Mouse (Mus musculus): ENCODE data around the gene Hpse. TPM values are rescaled to one million over a fixed set of nuclear protein-coding genes. Genes with fewer than 3 reads are reported as not detected.

The Hpse gene
- polyA plus RNA-seq, 1 experiment = 0.44 TPM

GRCm38 (mm10) chr5:100636794-100637544 lies 82.5 kb downstream of the Hpse start:
- H3K79me2 ChIP-seq (ENCODE audit: control insufficient read depth, insufficient read depth) = no peaks in the 10 kb centered on the region
- no peaks in the 10 kb centered on the region for H3K27me3 ChIP-seq (ENCODE audit: control insufficient read depth, insufficient read depth, insufficient read length)
- H3K79me3 ChIP-seq (ENCODE audit: low read depth) = no peaks in the 10 kb centered on the region
- TF ChIP-seq FOSL1 (IDR thresholded peaks at IDR 0.05; ENCODE audit: insufficient read depth, low read length, poor library complexity, severe bottlenecking) (no peak), CEBPB (IDR thresholded peaks at IDR 0.05; ENCODE audit: low read depth) (no peak), MYOD1 (IDR thresholded peaks at IDR 0.05; ENCODE audit: control insufficient read depth, insufficient read length, low read depth) (no peak), MAX (IDR thresholded peaks at IDR 0.05) (no peak), CTCF (IDR thresholded peaks at IDR 0.05; ENCODE audit: control insufficient read depth, insufficient read depth, insufficient read length) (no peak), MYOG (IDR thresholded peaks at IDR 0.05; ENCODE audit: control insufficient read depth, extremely low read depth, insufficient read length) (no peak), USF1 (IDR thresholded peaks at IDR 0.05; ENCODE audit: low read depth) (no peak)
- no peaks in the 10 kb centered on the region for H3K36me3 ChIP-seq (ENCODE audit: control insufficient read depth, insufficient read depth)
- no peak overlapping the region for H3K4me3 ChIP-seq (ENCODE audit: insufficient read depth, poor library complexity, severe bottlenecking)
- no peak overlapping the region for H3ac ChIP-seq (ENCODE audit: control insufficient read depth, insufficient read length, low read depth)

DNA sequence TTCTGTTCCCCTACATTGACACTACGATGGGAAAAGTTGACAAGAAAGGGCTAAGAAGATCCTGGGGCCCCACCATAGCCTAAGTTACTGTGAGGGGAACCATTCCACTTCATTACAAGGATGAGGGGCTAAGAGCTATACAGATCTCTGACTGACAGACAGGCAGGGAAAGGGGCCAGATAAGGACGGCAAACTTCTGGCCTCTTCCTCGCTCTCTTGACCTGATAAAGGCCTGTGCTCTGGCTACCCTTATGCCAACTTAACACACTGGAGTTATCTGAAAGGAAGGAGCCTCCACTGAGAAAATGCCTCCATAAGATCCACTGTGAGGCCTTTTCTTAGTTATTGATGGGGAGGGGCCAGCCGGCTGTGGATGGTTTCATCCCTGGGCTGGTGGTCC lies 83.6 kb downstream of the Hpse start:
- no peaks in the 10 kb centered on the region for H3K27me3 ChIP-seq (ENCODE audit: control insufficient read depth, insufficient read depth, insufficient read length)
- no peak overlapping the region for H3ac ChIP-seq (ENCODE audit: control insufficient read depth, insufficient read length, low read depth)
- TF ChIP-seq FOSL1 (IDR thresholded peaks at IDR 0.05; ENCODE audit: insufficient read depth, low read length, poor library complexity, severe bottlenecking) (no peak), CTCF (IDR thresholded peaks at IDR 0.05; ENCODE audit: control insufficient read depth, insufficient read depth, insufficient read length) (no peak), MYOD1 (IDR thresholded peaks at IDR 0.05; ENCODE audit: control insufficient read depth, insufficient read length, low read depth) (no peak), MYOG (IDR thresholded peaks at IDR 0.05; ENCODE audit: control insufficient read depth, extremely low read depth, insufficient read length) (no peak), MAX (IDR thresholded peaks at IDR 0.05) (no peak), USF1 (IDR thresholded peaks at IDR 0.05; ENCODE audit: low read depth) (no peak), CEBPB (IDR thresholded peaks at IDR 0.05; ENCODE audit: low read depth) (no peak)
- H3K79me3 ChIP-seq (ENCODE audit: low read depth) = no peaks in the 10 kb centered on the region
- no peaks in the 10 kb centered on the region for H3K79me2 ChIP-seq (ENCODE audit: control insufficient read depth, insufficient read depth)
- no peak overlapping the region for H3K4me3 ChIP-seq (ENCODE audit: insufficient read depth, poor library complexity, severe bottlenecking)
- no peaks in the 10 kb centered on the region for H3K36me3 ChIP-seq (ENCODE audit: control insufficient read depth, insufficient read depth)

DNA sequence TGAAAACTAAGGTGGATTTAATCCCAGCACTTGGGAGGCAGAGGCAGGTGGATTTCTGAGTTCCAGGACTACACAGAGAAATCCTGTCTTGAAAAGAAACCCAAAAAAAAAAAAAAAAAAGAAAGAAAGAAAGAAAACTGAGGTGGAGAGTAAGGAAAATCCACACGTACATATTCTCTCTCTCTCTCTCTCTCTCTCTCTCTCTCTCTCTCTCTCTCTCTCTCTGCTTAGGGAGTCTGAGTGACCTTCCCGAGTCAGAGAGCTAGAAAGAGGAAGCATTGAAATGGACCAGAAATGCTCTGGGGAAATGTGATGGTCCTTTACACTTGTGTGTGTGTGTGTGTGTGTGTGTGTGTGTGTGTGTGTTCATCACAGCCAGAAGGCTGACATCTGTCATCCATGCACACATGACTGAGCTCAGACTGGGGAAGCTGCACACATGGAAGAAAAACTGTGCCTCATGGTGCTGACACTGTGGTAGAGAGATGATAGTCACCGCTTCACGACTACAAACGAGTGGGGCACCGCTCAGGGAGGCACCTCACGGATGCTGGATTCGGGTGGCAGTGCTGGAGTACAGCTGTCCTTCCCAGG lies 84.5 kb downstream of the Hpse start:
- Histone ChIP-seq H3ac (ENCODE audit: control insufficient read depth, insufficient read length, low read depth) (no peak overlapping the region), H3K4me3 (ENCODE audit: insufficient read depth, poor library complexity, severe bottlenecking) (no peak overlapping the region), H3K79me3 (ENCODE audit: low read depth) (no peaks in the 10 kb centered on the region), H3K79me2 (ENCODE audit: control insufficient read depth, insufficient read depth) (no peaks in the 10 kb centered on the region), H3K27me3 (ENCODE audit: control insufficient read depth, insufficient read depth, insufficient read length) (no peaks in the 10 kb centered on the region), H3K36me3 (ENCODE audit: control insufficient read depth, insufficient read depth) (no peaks in the 10 kb centered on the region)
- TF ChIP-seq FOSL1 (IDR thresholded peaks at IDR 0.05; ENCODE audit: insufficient read depth, low read length, poor library complexity, severe bottlenecking) (no peak), USF1 (IDR thresholded peaks at IDR 0.05; ENCODE audit: low read depth) (no peak), MYOD1 (IDR thresholded peaks at IDR 0.05; ENCODE audit: control insufficient read depth, insufficient read length, low read depth) (no peak), MYOG (IDR thresholded peaks at IDR 0.05; ENCODE audit: control insufficient read depth, extremely low read depth, insufficient read length) (no peak), CEBPB (IDR thresholded peaks at IDR 0.05; ENCODE audit: low read depth) (no peak), MAX (IDR thresholded peaks at IDR 0.05) (no peak), CTCF (IDR thresholded peaks at IDR 0.05; ENCODE audit: control insufficient read depth, insufficient read depth, insufficient read length) (no peak)

DNA sequence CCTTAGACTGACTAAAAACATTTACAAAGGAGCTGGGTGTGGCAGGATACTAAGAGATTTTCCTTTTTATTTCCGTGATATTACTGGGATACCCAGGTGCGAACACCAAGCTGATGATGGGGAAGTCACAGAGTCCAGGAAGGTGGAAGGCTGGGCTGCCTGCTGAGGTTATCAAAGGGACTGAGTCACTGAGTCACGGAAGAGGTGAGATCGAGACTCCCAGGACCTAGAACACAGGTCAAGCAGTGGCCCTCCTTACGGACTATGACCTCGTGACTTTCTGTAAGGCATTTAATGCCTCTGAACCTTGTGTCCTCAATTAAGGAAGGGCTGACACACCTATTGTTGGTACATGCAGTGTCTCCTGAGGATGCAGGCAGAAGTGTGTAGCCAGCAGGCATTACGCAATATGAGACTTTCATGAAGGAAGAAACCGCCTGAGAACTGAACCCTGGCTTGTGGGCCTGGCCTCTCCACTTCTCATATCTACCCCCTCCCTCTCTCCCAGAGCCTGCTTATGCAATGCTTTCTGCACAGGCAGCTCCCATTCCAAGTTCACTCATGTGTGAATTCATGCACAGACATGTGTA lies 86.9 kb downstream of the Hpse start:
- TF ChIP-seq CEBPB (IDR thresholded peaks at IDR 0.05; ENCODE audit: low read depth) = peak; percentile 64
- no peak for TF ChIP-seq FOSL1 (IDR thresholded peaks at IDR 0.05; ENCODE audit: insufficient read depth, low read length, poor library complexity, severe bottlenecking)
- TF ChIP-seq CTCF (IDR thresholded peaks at IDR 0.05; ENCODE audit: control insufficient read depth, insufficient read depth, insufficient read length) = no peak
- TF ChIP-seq MYOD1 (IDR thresholded peaks at IDR 0.05; ENCODE audit: control insufficient read depth, insufficient read length, low read depth) = no peak
- no peak overlapping the region for H3ac ChIP-seq (ENCODE audit: control insufficient read depth, insufficient read length, low read depth)
- no peaks in the 10 kb centered on the region for H3K27me3 ChIP-seq (ENCODE audit: control insufficient read depth, insufficient read depth, insufficient read length)
- no peaks in the 10 kb centered on the region for H3K79me3 ChIP-seq (ENCODE audit: low read depth)
- no peaks in the 10 kb centered on the region for H3K36me3 ChIP-seq (ENCODE audit: control insufficient read depth, insufficient read depth)
- H3K79me2 ChIP-seq (ENCODE audit: control insufficient read depth, insufficient read depth) = no peaks in the 10 kb centered on the region
- H3K4me3 ChIP-seq (ENCODE audit: insufficient read depth, poor library complexity, severe bottlenecking) = no peak overlapping the region

Other genes with a start within 250 kb of the Hpse start
- 5.2 TPM for gene Lin54, start 219.1 kb downstream of the Hpse start, polyA plus RNA-seq (2012; fragmentation: generic; extraction: Trizol)
- 85.6 TPM for gene Cops4, start 201.4 kb downstream of the Hpse start, polyA plus RNA-seq (2012; fragmentation: generic; extraction: Trizol)
- gene Plac8, start 147.5 kb downstream of the Hpse start, polyA plus RNA-seq (2012; fragmentation: generic; extraction: Trizol) = 35.8 TPM
- 25.0 TPM for gene Coq2, start 44.6 kb downstream of the Hpse start, polyA plus RNA-seq (2012; fragmentation: generic; extraction: Trizol)
- 10.6 TPM for gene Helq, start 78.9 kb upstream of the Hpse start, polyA plus RNA-seq (2012; fragmentation: generic; extraction: Trizol)
- gene Mrps18c, start 78.9 kb upstream of the Hpse start, polyA plus RNA-seq (2012; fragmentation: generic; extraction: Trizol) = 80.6 TPM
- gene Abraxas1, start 101.2 kb upstream of the Hpse start, polyA plus RNA-seq (2012; fragmentation: generic; extraction: Trizol) = 5.7 TPM
- 1.1 TPM for gene Gpat3, start 126.0 kb upstream of the Hpse start, polyA plus RNA-seq (2012; fragmentation: generic; extraction: Trizol)

Measured in C2C12 (cell line).